ENCODE assay signal across 19 mouse cellular contexts in genomic region chr2:67445780-67446179, GRCm38 (mm10). TPM values are rescaled to one million over a fixed set of nuclear protein-coding genes. Genes with fewer than 3 reads are reported as not detected.
DNase-seq lines count a peak whose midpoint lies in the region.
"Had no signal": no experiment of that assay in that cellular context is flagged by ENCODE, and none has a peak within 500 bp of the region (broad histone marks: within the 10 kb centered on the region; RNA-seq: fewer than 3 reads in every experiment).

TSS of gene Xirp2 (plus strand) at chr2:67446002.

- intact Hi-C loops in gastrocnemius, postnatal 14 days (cut with DNase I; ENCODE audit: low total_unique reads), result no loop called here
- intact Hi-C loops in heart, postnatal 25 days (cut with DNase I), result no loop called here

- peak; percentile 77 for DNase-seq in gastrocnemius, adult 18-20 months (ENCODE audit: low spot score)
- peak; percentile 18 for DNase-seq in gastrocnemius, postnatal 14 days
- peak; percentile 45 to 65 for DNase-seq in heart, adult 9 months (ENCODE audit: low spot score in 2 of 2)
- no peak for DNase-seq in heart, postnatal 25 days (ENCODE audit: low spot score)
- no peak for DNase-seq in right cerebral cortex, postnatal 14 days
- DNase-seq in kidney, adult 18-20 months, result no peak
- no peak for DNase-seq in kidney, adult 11 months
- no peak for DNase-seq in kidney, postnatal 4 days
- DNase-seq: adrenal gland, postnatal 25 days; cerebellum, adult 8-10 months; cerebellum, postnatal 36 days; embryo, embryonic 11 days; kidney, adult 9 months; kidney, postnatal 25 days; layer of hippocampus, postnatal 36 days; right cerebral cortex, postnatal 25 days; thymus, postnatal 25 days had no signal

RNA-seq across cellular contexts. Expression of gene Xirp2, which starts in this region (rescaled TPM):
- total RNA-seq in gastrocnemius, adult 18-20 months (2021), result 1,000 to 10,000 TPM; 1,079 to 1,082 TPM
- total RNA-seq in gastrocnemius, postnatal 14 days (2021), result 100 to 1,000 TPM; 444 to 471 TPM
- 100 to 1,000 TPM; 246 TPM for total RNA-seq in heart, postnatal 25 days (2021)
- total RNA-seq: adrenal gland, postnatal 25 days; layer of hippocampus, postnatal 36 days; megakaryocyte, adult 5-6 weeks; monocyte, adult 5-6 weeks had no signal

Comparison
In these comparisons a context has a peak if more than half of its experiments do, and no peak if none do; other contexts are left out.
1. DNase-seq: peak in gastrocnemius, adult 18-20 months (single experiment), gastrocnemius, postnatal 14 days (single experiment) and heart, adult 9 months (2 of 2); none in heart, postnatal 25 days (single experiment), right cerebral cortex, postnatal 14 days (single experiment), kidney, adult 18-20 months (single experiment), kidney, adult 11 months (single experiment) and kidney, postnatal 4 days (0 of 2).